Mouse (Mus musculus) liver, adult 2 months (tissue): ENCODE measurements around the gene Egln1. TPM values are rescaled to one million over a fixed set of nuclear protein-coding genes. Genes with fewer than 3 reads are reported as not detected.
A peak's percentile ranks its signal among the peaks of the same experiment; 100 is the strongest.

Experiments
- DNase-seq: peaks from one replicate; pipeline ENCODE4 v3.0.0-alpha.2; 2011; ENCODE audit warnings: low read depth, low spot score; ENCODE audit errors: extremely low read depth
- H3K27ac ChIP-seq: fragments of 200-500 bp; replicated peaks from 2 replicates; pipeline ENCODE4 v1.5.1; 2012; ENCODE audit warnings: low read depth, mild to moderate bottlenecking, control low read depth, inconsistent platforms, low read length; ENCODE audit not compliant: insufficient read depth
- H3K27me3 ChIP-seq: fragments of 200-500 bp; 2 replicates; pipeline ENCODE4 v1.6.1; 2012; ENCODE audit warnings: mild to moderate bottlenecking, moderate library complexity, low read length, inconsistent platforms; ENCODE audit not compliant: control insufficient read depth, insufficient read depth
- H3K36me3 ChIP-seq: fragments of 200-500 bp; 2 replicates; pipeline ENCODE4 v1.6.1; 2012; ENCODE audit warnings: low read length, inconsistent platforms; ENCODE audit not compliant: control insufficient read depth, insufficient read depth
- H3K4me1 ChIP-seq: fragments of 200-500 bp; 2 replicates; pipeline ENCODE4 v1.6.1; 2011; ENCODE audit warnings: low read length; ENCODE audit not compliant: control insufficient read depth, insufficient read depth
- H3K4me3 ChIP-seq: fragments of 200-500 bp; 2 replicates; pipeline ENCODE4 v1.5.1; 2011; ENCODE audit warnings: low read depth, mild to moderate bottlenecking, control low read depth, low read length, moderate library complexity; ENCODE audit not compliant: insufficient read depth
- H3K79me2 ChIP-seq: fragments of 200-500 bp; 2 replicates; pipeline ENCODE4 v1.6.1; 2012; ENCODE audit warnings: inconsistent platforms, mild to moderate bottlenecking, low read length, moderate library complexity; ENCODE audit not compliant: control insufficient read depth, insufficient read depth
- H3K9ac ChIP-seq: fragments of 200-500 bp; 2 replicates; pipeline ENCODE4 v1.6.1; 2012; ENCODE audit warnings: low read depth, mild to moderate bottlenecking, control low read depth, inconsistent platforms, low read length
- CTCF ChIP-seq: fragments of 200-500 bp; IDR thresholded peaks from 2 replicates; pipeline ENCODE4 v1.5.1; 2011; ENCODE audit warnings: low read depth, low read length, control low read depth
- POLR2A ChIP-seq: fragments of 200-500 bp; IDR thresholded peaks from 2 replicates; pipeline ENCODE4 v1.6.1; 2011; ENCODE audit warnings: low read length, control low read depth; ENCODE audit not compliant: insufficient read depth; ENCODE audit errors: extremely low read depth
- WGBS: fragments of 180-500 bp; shearing (Covaris S2); methylation state at CpG from one replicate; pipeline ENCODE4 v1.1.7; 2018; 5-methylcytosine and 5-hydroxymethylcytosine counted together
- polyA plus RNA-seq: library from polyadenylated mRNA; depleted of rRNA; stranded (reverse); fragments of >200 nt; gene quantifications from 2 replicates; pipeline ENCODE4 v1.2.3, GENCODE M21; 2012
- total RNA-seq: library from RNA; depleted of rRNA; stranded (reverse); fragments of >200 nt; gene quantifications from 2 replicates; pipeline ENCODE4 v1.2.3, GENCODE M21; 2014

The Egln1 gene
- total and polyA plus RNA-seq, 2 experiments, result 11.2 to 12.1 TPM

GRCm38 (mm10) chr8:124953188-124953587 lies 4.1 kb upstream of the Egln1 start:
- H3K36me3 ChIP-seq, result no peaks in the 10 kb centered on the region
- WGBS, result 71% methylated on average over 7 of the region's 7 CpGs
- no peaks in the 10 kb centered on the region for H3K27me3 ChIP-seq
- no peak for DNase-seq
- no peak overlapping the region for H3K27ac ChIP-seq
- TF ChIP-seq CTCF (no peak), POLR2A (no peak)
- H3K79me2 ChIP-seq, result 0 out of 2 replicates have a peak, but pooled peaks cover under 1% of the 10 kb centered on the region
- no peak overlapping the region for H3K4me3 ChIP-seq
- H3K4me1 ChIP-seq, result peaks cover 5% of the 10 kb centered on the region; the same call in 1 of the 2 replicates
- H3K9ac ChIP-seq, result no peak overlapping the region

- Histone ChIP-seq H3K36me3 (no peaks in the 10 kb centered on the region), H3K4me1 (peaks cover 12% of the 10 kb centered on the region), H3K4me3 (no peak overlapping the region), H3K9ac (no peak overlapping the region), H3K27ac (no peak overlapping the region), H3K79me2 (peaks cover 15% of the 10 kb centered on the region; the same call in 1 of the 2 replicates), H3K27me3 (no peaks in the 10 kb centered on the region)
- WGBS, result 67% methylated on average over 2 of the region's 2 CpGs
- no peak for DNase-seq
- TF ChIP-seq CTCF (no peak), POLR2A (no peak)
Observed at GRCm38 (mm10) chr8:124950865-124951264, 1.7 kb upstream of the Egln1 start.

DNA sequence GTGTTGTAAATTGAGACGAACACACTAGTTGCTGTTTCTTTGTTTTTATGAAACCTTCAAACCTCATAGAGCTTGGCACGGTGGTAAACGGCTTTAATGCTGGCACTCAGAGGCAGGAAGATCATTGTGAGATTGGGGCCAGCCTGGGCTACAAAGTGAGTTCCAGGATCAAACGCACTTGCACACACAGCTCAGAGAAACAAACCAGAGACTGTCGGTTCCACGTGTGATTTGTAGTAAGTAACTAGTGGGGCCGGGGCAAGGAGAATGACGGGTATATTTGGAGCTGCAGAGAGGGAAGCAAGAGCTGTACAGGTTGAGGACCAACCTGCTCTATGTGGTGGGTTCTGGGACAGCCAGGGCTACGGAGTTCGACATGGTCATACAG lies 939 bp upstream of the Egln1 start:
- H3K36me3 ChIP-seq, result no peaks in the 10 kb centered on the region
- peaks cover 19% of the 10 kb centered on the region; the same call in 1 of the 2 replicates for H3K79me2 ChIP-seq
- no peaks in the 10 kb centered on the region for H3K27me3 ChIP-seq
- H3K4me3 ChIP-seq, result peak overlapping the region; percentile 81
- WGBS, result 12% methylated on average over 10 of the region's 10 CpGs
- TF ChIP-seq CTCF (no peak), POLR2A (no peak)
- DNase-seq, result no peak
- H3K27ac ChIP-seq, result peak overlapping the region; percentile 92
- H3K4me1 ChIP-seq, result peaks cover 12% of the 10 kb centered on the region
- peak overlapping the region; percentile 83 for H3K9ac ChIP-seq

DNA sequence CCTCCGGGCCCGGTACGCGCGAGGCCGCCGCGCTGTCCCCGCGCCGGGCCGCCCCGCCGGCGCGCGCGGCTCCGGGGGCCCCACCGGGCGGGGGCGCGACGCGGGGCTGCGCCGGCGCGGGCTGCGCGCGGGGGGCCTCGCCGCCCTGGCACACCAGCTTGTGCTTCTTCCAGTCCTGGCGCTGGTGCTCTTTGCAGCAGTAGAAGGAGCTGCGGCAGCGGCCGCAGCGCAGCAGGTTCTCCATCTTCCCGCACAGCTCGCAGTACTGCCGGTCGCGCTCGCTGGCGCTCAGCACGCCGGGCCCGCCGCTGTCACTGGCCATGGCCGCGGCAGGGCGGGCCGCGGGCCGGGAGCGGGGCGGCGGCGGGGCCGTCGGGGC lies 402 bp downstream of the Egln1 start:
- peak overlapping the region; percentile 72 for H3K9ac ChIP-seq
- H3K27ac ChIP-seq, result peak overlapping the region; percentile 62; the same call in 1 of the 2 replicates
- TF ChIP-seq POLR2A, result no peak
- no peak for TF ChIP-seq CTCF
- 7% methylated on average over 60 of the region's 62 CpGs for WGBS
- H3K4me1 ChIP-seq, result peaks cover 14% of the 10 kb centered on the region
- DNase-seq, result no peak
- peak overlapping the region; percentile 68 for H3K4me3 ChIP-seq
- peaks cover 24% of the 10 kb centered on the region for H3K79me2 ChIP-seq
- H3K36me3 ChIP-seq, result no peaks in the 10 kb centered on the region
- H3K27me3 ChIP-seq, result no peaks in the 10 kb centered on the region

GRCm38 (mm10) chr8:124947865-124948732 lies 1.0 kb downstream of the Egln1 start:
- peak overlapping the region; percentile 72 for H3K9ac ChIP-seq
- WGBS, result 2% methylated on average over 64 of the region's 67 CpGs
- DNase-seq, result peak; percentile 41
- TF ChIP-seq POLR2A, result no peak
- no peak for TF ChIP-seq CTCF
- H3K27ac ChIP-seq, result no peak overlapping the region
- peaks cover 14% of the 10 kb centered on the region for H3K4me1 ChIP-seq
- H3K36me3 ChIP-seq, result no peaks in the 10 kb centered on the region
- peaks cover 28% of the 10 kb centered on the region for H3K79me2 ChIP-seq
- H3K4me3 ChIP-seq, result peak overlapping the region; percentile 68
- H3K27me3 ChIP-seq, result no peaks in the 10 kb centered on the region

DNA sequence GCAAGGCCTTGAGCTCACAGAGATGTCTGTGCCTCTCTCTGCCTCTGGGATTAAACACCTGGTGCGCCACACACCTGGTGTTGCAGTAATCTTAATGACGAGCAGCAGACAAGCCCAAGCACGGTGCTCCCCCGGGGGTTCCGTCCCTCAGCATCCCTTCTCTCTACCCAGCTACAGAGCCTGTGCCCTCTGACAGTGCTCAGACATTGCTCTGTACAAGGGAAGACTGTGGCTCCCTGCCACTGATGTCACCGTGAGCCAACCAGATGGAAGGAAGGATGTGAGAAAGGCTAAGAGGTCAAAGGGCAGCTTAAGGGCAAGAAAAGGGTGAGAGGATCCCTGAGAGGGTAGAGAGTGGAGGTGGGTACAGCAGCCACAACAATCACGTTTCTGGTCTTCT lies 4.7 kb downstream of the Egln1 start:
- 86% methylated on average over 7 of the region's 7 CpGs for WGBS

More for the DNA sequence above, 4.7 kb downstream of the Egln1 start:
- Histone ChIP-seq H3K36me3 (no peaks in the 10 kb centered on the region), H3K27ac (no peak overlapping the region), H3K79me2 (peaks cover 47% of the 10 kb centered on the region), H3K9ac (no peak overlapping the region), H3K4me3 (no peak overlapping the region), H3K27me3 (no peaks in the 10 kb centered on the region), H3K4me1 (peaks cover 9% of the 10 kb centered on the region)
- no peak for TF ChIP-seq POLR2A
- no peak for TF ChIP-seq CTCF
- no peak for DNase-seq
